Mouse (Mus musculus) myocyte (in vitro differentiated cells): ENCODE data around the gene Gmpr2. TPM values are rescaled to one million over a fixed set of nuclear protein-coding genes. Genes with fewer than 3 reads are reported as not detected.

Experiments used
- H3K27me3 ChIP-seq: one replicate; pipeline ENCODE4 v1.6.1; 2011; ENCODE audit not compliant: control insufficient read depth, insufficient read depth, insufficient read length
- H3K36me3 ChIP-seq: one replicate; pipeline ENCODE4 v1.6.1; 2011; ENCODE audit not compliant: control insufficient read depth, insufficient read depth
- H3K4me2 ChIP-seq: one replicate; pipeline ENCODE4 v1.6.1; 2011; ENCODE audit warnings: low read depth, control low read depth
- H3K4me3 ChIP-seq: one replicate; pipeline ENCODE4 v1.5.1; 2011; ENCODE audit warnings: mild to moderate bottlenecking, control low read depth, moderate library complexity
- H3K79me2 ChIP-seq: one replicate; pipeline ENCODE4 v1.6.1; 2011; ENCODE audit not compliant: control insufficient read depth, insufficient read depth
- H3ac ChIP-seq: one replicate; pipeline ENCODE4 v1.6.1; 2011; ENCODE audit not compliant: control insufficient read depth, insufficient read length
- CEBPB ChIP-seq: IDR thresholded peaks from 2 replicates; pipeline ENCODE4 v1.6.1; 2011; ENCODE audit warnings: mild to moderate bottlenecking, moderate library complexity; ENCODE audit not compliant: poor library complexity, insufficient read depth, severe bottlenecking
- E2F4 ChIP-seq: IDR thresholded peaks from one replicate; pipeline ENCODE4 v1.6.1; 2011; ENCODE audit warnings: mild to moderate bottlenecking, control low read depth, moderate library complexity; ENCODE audit not compliant: insufficient read depth
- MAX ChIP-seq: IDR thresholded peaks from one replicate; pipeline ENCODE4 v1.6.1; 2011; ENCODE audit warnings: low read depth, mild to moderate bottlenecking, control low read depth
- MYOD1 ChIP-seq, 3 experiments: IDR thresholded peaks; one replicate each; pipeline ENCODE4 v1.6.1; 2011; ENCODE audit warnings: control low read depth in 2 of 3, low read depth in 2 of 3, mild to moderate bottlenecking in 2 of 3, moderate library complexity in 1 of 3; ENCODE audit not compliant: insufficient read length in 2 of 3, control insufficient read depth in 1 of 3
- MYOG ChIP-seq, 3 experiments: IDR thresholded peaks; one replicate each; pipeline ENCODE4 v1.6.1; 2011; ENCODE audit warnings: control low read depth in 2 of 3, low read depth in 2 of 3, mild to moderate bottlenecking in 2 of 3; ENCODE audit not compliant: insufficient read length in 2 of 3, control insufficient read depth in 1 of 3, insufficient read depth in 1 of 3
- POLR2A ChIP-seq: IDR thresholded peaks from one replicate; pipeline ENCODE4 v1.6.1; 2011; ENCODE audit warnings: low read depth, mild to moderate bottlenecking, control low read depth, moderate library complexity; ENCODE audit not compliant: insufficient read length
- POLR2AphosphoS2 ChIP-seq: IDR thresholded peaks from one replicate; pipeline ENCODE4 v1.6.1; 2011; ENCODE audit warnings: low read depth, control low read depth; ENCODE audit not compliant: insufficient read length
- REST ChIP-seq: IDR thresholded peaks from one replicate; pipeline ENCODE4 v1.6.1; 2011; ENCODE audit warnings: mild to moderate bottlenecking, control low read depth, moderate library complexity; ENCODE audit not compliant: insufficient read depth, insufficient read length
- SRF ChIP-seq: IDR thresholded peaks from one replicate; pipeline ENCODE4 v1.6.1; 2011; ENCODE audit warnings: low read depth; ENCODE audit not compliant: control insufficient read depth, insufficient read length
- TCF12 ChIP-seq: IDR thresholded peaks from one replicate; pipeline ENCODE4 v1.6.1; 2011; ENCODE audit warnings: mild to moderate bottlenecking, control low read depth; ENCODE audit not compliant: poor library complexity, insufficient read depth, severe bottlenecking
- TCF3 ChIP-seq: IDR thresholded peaks from one replicate; pipeline ENCODE4 v1.6.1; 2011; ENCODE audit warnings: low read depth, control low read depth; ENCODE audit not compliant: insufficient read length
- USF1 ChIP-seq: IDR thresholded peaks from one replicate; pipeline ENCODE4 v1.6.1; 2011; ENCODE audit warnings: low read depth, mild to moderate bottlenecking, control low read depth, moderate library complexity
- polyA plus RNA-seq: library from polyadenylated mRNA; unstranded; fragments of >200 nt; fragmentation: generic; extraction: Trizol; gene quantifications from one replicate; pipeline ENCODE4 v1.2.1, GENCODE M21; 2012; ENCODE audit warnings: missing spikeins

Gene Gmpr2
- polyA plus RNA-seq, 1 experiment: 11.9 TPM

DNA sequence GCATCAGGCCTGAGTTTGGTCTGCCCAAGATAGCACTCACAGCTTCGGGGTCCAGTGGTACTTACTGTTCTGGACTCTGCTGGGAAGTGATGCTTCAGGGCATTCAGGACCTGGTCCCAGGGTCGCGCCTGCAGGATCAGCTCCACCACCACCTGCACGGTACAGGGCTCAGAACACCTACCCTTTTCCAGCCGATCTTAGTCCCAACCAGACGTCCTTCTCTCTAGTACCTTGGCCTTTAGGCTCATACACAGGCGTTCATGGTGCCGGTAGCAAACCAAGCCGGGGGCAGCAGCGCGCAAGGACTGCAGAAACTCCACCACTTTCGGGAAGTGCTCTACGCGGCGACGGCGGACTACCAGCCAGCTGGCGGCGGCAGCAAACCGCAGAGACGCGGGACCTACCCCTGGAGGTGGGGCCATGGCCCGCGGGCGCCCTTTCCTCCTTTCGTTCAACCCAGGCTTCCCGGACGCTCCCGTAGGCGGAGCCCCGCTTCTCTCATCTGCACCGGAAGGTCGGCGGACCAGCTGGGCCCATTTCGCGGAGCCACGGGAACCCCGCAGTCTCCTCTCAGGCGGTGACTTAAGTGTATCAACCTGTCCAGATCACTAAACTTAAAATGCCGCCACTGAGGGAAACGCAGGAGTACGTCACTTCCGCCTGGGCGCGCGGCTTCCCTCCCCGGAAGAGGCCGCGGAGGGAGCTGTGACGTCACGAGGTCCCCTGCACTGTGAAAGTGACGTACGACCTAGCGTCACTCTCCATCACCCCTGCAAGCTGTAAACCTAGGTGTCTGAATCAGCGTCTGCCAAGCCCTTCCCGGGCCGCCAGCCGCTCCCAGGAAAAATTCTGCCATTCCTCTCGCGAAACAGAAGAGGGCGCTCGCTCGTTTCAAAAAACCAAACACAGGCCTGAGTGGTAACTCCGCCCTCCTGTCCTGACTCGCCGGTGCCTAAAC is 9.7 kb downstream of the Gmpr2 start, which contains the start of gene Tinf2:
Tinf2 (minus strand) TSS at position 661 of the 958 bp plus-strand sequence.
- peak within 1 kb of the TSS; percentile 95 for H3K4me2 ChIP-seq
- TF ChIP-seq TCF12: no peak
- TF ChIP-seq TCF3: no peak
- peak; percentile 31 for TF ChIP-seq POLR2A
- no peak for TF ChIP-seq USF1
- no peak for TF ChIP-seq REST
- TF ChIP-seq MYOG (IDR thresholded peaks at IDR 0.05; ENCODE audit: control insufficient read depth in 1 of 3, insufficient read depth in 1 of 3, insufficient read length in 2 of 3, low read depth in 2 of 3): peak in 1 of 3 experiments; percentile 42
- TF ChIP-seq MYOD1 (IDR thresholded peaks at IDR 0.05; ENCODE audit: control insufficient read depth in 1 of 3, insufficient read length in 2 of 3, low read depth in 2 of 3): peak in 1 of 3 experiments; percentile 20
- peak; percentile 86 for TF ChIP-seq E2F4
- no peak for TF ChIP-seq MAX
- peak; percentile 72 for TF ChIP-seq POLR2AphosphoS2
- no peak for TF ChIP-seq CEBPB
- TF ChIP-seq SRF: peak; percentile 73
- peak within 1 kb of the TSS; percentile 67 for H3K4me3 ChIP-seq
- H3K36me3 ChIP-seq: peaks cover 31% of the 10 kb centered on the region
- H3K27me3 ChIP-seq: no peaks in the 10 kb centered on the region
- H3ac ChIP-seq: peak within 1 kb of the TSS; percentile 6
- no peaks in the 10 kb centered on the region for H3K79me2 ChIP-seq

- Histone ChIP-seq H3K36me3 (peaks cover 28% of the 10 kb centered on the region), H3K79me2 (no peaks in the 10 kb centered on the region), H3ac (peak overlapping the region; percentile 6), H3K27me3 (no peaks in the 10 kb centered on the region), H3K4me3 (peak overlapping the region; percentile 67), H3K4me2 (peak overlapping the region; percentile 95)
- no peak for TF ChIP-seq USF1
- no peak for TF ChIP-seq MAX
- TF ChIP-seq POLR2AphosphoS2: no peak
- no peak for TF ChIP-seq REST
- no peak for TF ChIP-seq MYOG (IDR thresholded peaks at IDR 0.05; ENCODE audit: control insufficient read depth in 1 of 3, insufficient read depth in 1 of 3, insufficient read length in 2 of 3, low read depth in 2 of 3)
- TF ChIP-seq TCF12: no peak
- TF ChIP-seq MYOD1 (IDR thresholded peaks at IDR 0.05; ENCODE audit: control insufficient read depth in 1 of 3, insufficient read length in 2 of 3, low read depth in 2 of 3): no peak
- no peak for TF ChIP-seq POLR2A
- TF ChIP-seq TCF3: no peak
- no peak for TF ChIP-seq E2F4
- TF ChIP-seq SRF: no peak
- no peak for TF ChIP-seq CEBPB
These were observed 10.4 kb downstream of the Gmpr2 start for GRCm38 (mm10) chr14:55682118-55682493.

DNA sequence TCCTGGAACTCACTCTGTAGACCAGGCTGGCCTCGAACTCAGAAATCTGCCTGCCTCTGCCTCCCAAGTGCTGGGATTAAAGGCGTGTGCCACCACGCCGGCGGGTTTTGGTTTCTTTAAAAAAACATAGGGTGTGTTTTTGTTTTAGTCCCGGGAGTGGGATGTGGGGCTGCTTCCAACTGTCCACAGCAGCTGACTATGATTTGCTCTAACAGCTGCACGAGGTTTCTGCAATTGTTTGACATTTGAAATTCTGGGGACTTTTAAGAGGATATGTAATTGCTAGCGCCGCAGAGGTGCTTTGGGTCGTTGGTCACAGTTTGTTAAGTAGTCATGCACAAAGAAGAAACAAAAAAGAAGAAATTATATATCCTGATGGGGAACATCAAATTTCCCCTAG is 17.7 kb downstream of the Gmpr2 start:
- no peak for TF ChIP-seq MAX
- TF ChIP-seq MYOD1 (IDR thresholded peaks at IDR 0.05; ENCODE audit: control insufficient read depth in 1 of 3, insufficient read length in 2 of 3, low read depth in 2 of 3): peak; percentile 89 to 91 (median 90)
- no peak for TF ChIP-seq POLR2A
- TF ChIP-seq TCF3: peak; percentile 31
- peak in 2 of 3 experiments; percentile 16 to 27 for TF ChIP-seq MYOG (IDR thresholded peaks at IDR 0.05; ENCODE audit: control insufficient read depth in 1 of 3, insufficient read depth in 1 of 3, insufficient read length in 2 of 3, low read depth in 2 of 3)
- peak; percentile 83 for TF ChIP-seq TCF12
- Histone ChIP-seq H3K27me3 (no peaks in the 10 kb centered on the region), H3K79me2 (no peaks in the 10 kb centered on the region), H3K36me3 (no peaks in the 10 kb centered on the region), H3K4me2 (no peak overlapping the region), H3K4me3 (no peak overlapping the region), H3ac (no peak overlapping the region)

GRCm38 (mm10) chr14:55697226-55697625 is 25.5 kb downstream of the Gmpr2 start:
- Histone ChIP-seq H3K79me2 (no peaks in the 10 kb centered on the region), H3K36me3 (no peaks in the 10 kb centered on the region), H3K4me2 (no peak overlapping the region), H3K27me3 (peaks cover 4% of the 10 kb centered on the region), H3K4me3 (no peak overlapping the region), H3ac (no peak overlapping the region)
- TF ChIP-seq MYOG (IDR thresholded peaks at IDR 0.05; ENCODE audit: control insufficient read depth in 1 of 3, insufficient read depth in 1 of 3, insufficient read length in 2 of 3, low read depth in 2 of 3): no peak
- no peak for TF ChIP-seq USF1

GRCm38 (mm10) chr14:55701131-55701530 is 29.4 kb downstream of the Gmpr2 start:
- Histone ChIP-seq H3ac (no peak overlapping the region), H3K27me3 (peaks cover 4% of the 10 kb centered on the region)
- no peak for TF ChIP-seq TCF3
- TF ChIP-seq USF1: no peak
- TF ChIP-seq MYOG (IDR thresholded peaks at IDR 0.05; ENCODE audit: control insufficient read depth in 1 of 3, insufficient read depth in 1 of 3, insufficient read length in 2 of 3, low read depth in 2 of 3): no peak
- TF ChIP-seq MAX: no peak

More at GRCm38 (mm10) chr14:55701131-55701530, 29.4 kb downstream of the Gmpr2 start:
- H3K79me2 ChIP-seq: no peaks in the 10 kb centered on the region
- no peak overlapping the region for H3K4me3 ChIP-seq
- no peak overlapping the region for H3K4me2 ChIP-seq
- no peaks in the 10 kb centered on the region for H3K36me3 ChIP-seq
